Mouse (Mus musculus): Measurements from ENCODE around the gene Gm21970. TPM values are rescaled to one million over a fixed set of nuclear protein-coding genes. Genes with fewer than 3 reads are reported as not detected.
A peak's percentile ranks its signal among the peaks of the same experiment; 100 is the strongest.

Gm21970 gene
- polyA plus RNA-seq, 1 experiment from 2014 or later = not detected

- H3K9ac ChIP-seq = no peak overlapping the region
- WGBS = 52% methylated on average over 10 of the region's 10 CpGs
- no peaks in the 10 kb centered on the region for H3K36me3 ChIP-seq
- H3K4me3 ChIP-seq = no peak overlapping the region
- no peaks in the 10 kb centered on the region for H3K4me1 ChIP-seq
- H3K4me2 ChIP-seq (replicated peaks) = no peak overlapping the region
- H3K27ac ChIP-seq = no peak overlapping the region
- no peaks in the 10 kb centered on the region for H3K9me3 ChIP-seq (replicated peaks)
- no peak for ATAC-seq (ENCODE audit: low FRiP score)
- peaks cover 38% of the 10 kb centered on the region for H3K27me3 ChIP-seq
Measured at GRCm38 (mm10) chr16:91357526-91357900, 34.0 kb upstream of the Gm21970 start.

DNA sequence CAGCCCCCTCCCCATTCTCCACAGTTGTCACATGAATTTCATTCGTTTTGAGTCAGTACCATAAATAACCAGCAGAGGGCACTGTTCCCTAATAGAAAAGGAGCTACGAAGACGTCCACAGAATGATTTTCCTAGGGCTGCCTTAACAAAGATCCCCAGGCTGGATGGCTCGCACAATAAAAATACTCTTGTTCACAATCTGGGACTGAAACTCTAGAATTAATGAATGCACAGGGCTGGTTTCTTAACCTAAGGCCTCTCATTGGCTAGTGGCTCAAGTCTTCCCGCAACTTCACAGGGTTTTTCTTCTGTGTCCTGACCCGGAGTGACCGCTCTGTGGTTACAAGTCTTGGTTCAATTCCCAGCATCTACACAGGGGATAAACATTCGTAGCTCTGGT lies 33.0 kb upstream of the Gm21970 start:
- Histone ChIP-seq H3K27me3 (peaks cover 28% of the 10 kb centered on the region), H3K36me3 (no peaks in the 10 kb centered on the region), H3K4me2 (replicated peaks) (no peak overlapping the region), H3K9me3 (replicated peaks) (no peaks in the 10 kb centered on the region), H3K4me1 (no peaks in the 10 kb centered on the region), H3K27ac (no peak overlapping the region), H3K9ac (no peak overlapping the region), H3K4me3 (no peak overlapping the region)
- 37% methylated on average over 8 of the region's 8 CpGs for WGBS
- ATAC-seq (ENCODE audit: low FRiP score) = no peak

GRCm38 (mm10) chr16:91359531-91359930 lies 32.0 kb upstream of the Gm21970 start:
- 86% methylated on average over 13 of the region's 13 CpGs for WGBS

GRCm38 (mm10) chr16:91360162-91360561 lies 31.4 kb upstream of the Gm21970 start:
- H3K27me3 ChIP-seq = peaks cover 14% of the 10 kb centered on the region
- no peak for ATAC-seq (ENCODE audit: low FRiP score)

More at GRCm38 (mm10) chr16:91359531-91359930, 32.0 kb upstream of the Gm21970 start:
- Histone ChIP-seq H3K4me3 (no peak overlapping the region), H3K9ac (no peak overlapping the region), H3K4me1 (no peaks in the 10 kb centered on the region), H3K27me3 (peaks cover 18% of the 10 kb centered on the region), H3K36me3 (no peaks in the 10 kb centered on the region), H3K9me3 (replicated peaks) (no peaks in the 10 kb centered on the region), H3K27ac (no peak overlapping the region), H3K4me2 (replicated peaks) (no peak overlapping the region)
- ATAC-seq (ENCODE audit: low FRiP score) = no peak

GRCm38 (mm10) chr16:91362006-91362405 lies 29.5 kb upstream of the Gm21970 start:
- Histone ChIP-seq H3K9ac (no peak overlapping the region), H3K36me3 (no peaks in the 10 kb centered on the region), H3K4me1 (no peaks in the 10 kb centered on the region), H3K4me2 (replicated peaks) (no peak overlapping the region), H3K27ac (no peak overlapping the region), H3K4me3 (no peak overlapping the region), H3K9me3 (replicated peaks) (no peaks in the 10 kb centered on the region), H3K27me3 (peaks cover 9% of the 10 kb centered on the region; the same call in 1 of the 2 replicates)
- ATAC-seq (ENCODE audit: low FRiP score) = no peak
- 69% methylated on average over 2 of the region's 2 CpGs for WGBS

More at GRCm38 (mm10) chr16:91360162-91360561, 31.4 kb upstream of the Gm21970 start:
- Histone ChIP-seq H3K4me3 (no peak overlapping the region), H3K9me3 (replicated peaks) (no peaks in the 10 kb centered on the region), H3K27ac (no peak overlapping the region), H3K36me3 (no peaks in the 10 kb centered on the region), H3K4me1 (no peaks in the 10 kb centered on the region), H3K4me2 (replicated peaks) (no peak overlapping the region), H3K9ac (no peak overlapping the region)
- WGBS = 60% methylated on average over 3 of the region's 3 CpGs

GRCm38 (mm10) chr16:91362616-91363272 lies 28.8 kb upstream of the Gm21970 start:
- Histone ChIP-seq H3K4me1 (no peaks in the 10 kb centered on the region), H3K4me3 (no peak overlapping the region), H3K27me3 (peaks cover 6% of the 10 kb centered on the region; the same call in 1 of the 2 replicates), H3K9ac (no peak overlapping the region), H3K4me2 (replicated peaks) (no peak overlapping the region), H3K36me3 (no peaks in the 10 kb centered on the region), H3K27ac (no peak overlapping the region), H3K9me3 (replicated peaks) (no peaks in the 10 kb centered on the region)
- ATAC-seq (ENCODE audit: low FRiP score) = no peak
- WGBS = 70% methylated on average over 12 of the region's 12 CpGs

- Histone ChIP-seq H3K27ac (no peak overlapping the region), H3K9me3 (replicated peaks) (no peaks in the 10 kb centered on the region)
- 27% methylated on average over 3 of the region's 3 CpGs for WGBS
Measured at GRCm38 (mm10) chr16:91363483-91363882, 28.0 kb upstream of the Gm21970 start.

DNA sequence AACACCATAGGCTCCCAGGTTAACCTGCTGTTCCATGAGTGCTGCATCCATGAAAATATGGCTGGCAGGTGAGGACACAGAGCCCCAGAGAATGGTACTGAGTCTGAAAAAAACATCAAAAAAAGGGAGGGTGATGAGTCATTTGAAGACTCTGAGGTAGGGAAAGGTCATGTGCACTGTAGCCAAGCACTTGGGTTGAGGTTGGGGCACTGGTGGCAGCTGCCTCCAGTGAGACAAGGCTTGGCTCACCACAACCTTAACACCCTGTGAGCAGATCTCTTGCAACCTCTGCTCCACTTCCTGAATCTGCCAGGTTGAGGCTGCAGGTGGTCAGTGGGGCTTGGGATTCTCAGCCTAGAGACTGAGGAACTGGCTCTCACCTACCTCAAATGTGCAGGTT lies 25.0 kb upstream of the Gm21970 start:
- no peak overlapping the region for H3K27ac ChIP-seq
- no peak overlapping the region for H3K9ac ChIP-seq
- 0 out of 2 replicates have a peak, but pooled peaks cover under 1% of the 10 kb centered on the region for H3K27me3 ChIP-seq
- H3K4me3 ChIP-seq = no peak overlapping the region
- H3K4me1 ChIP-seq = no peaks in the 10 kb centered on the region
- no peak for ATAC-seq (ENCODE audit: low FRiP score)
- no peaks in the 10 kb centered on the region for H3K9me3 ChIP-seq (replicated peaks)
- H3K36me3 ChIP-seq = no peaks in the 10 kb centered on the region
- no peak overlapping the region for H3K4me2 ChIP-seq (replicated peaks)

More at GRCm38 (mm10) chr16:91363483-91363882, 28.0 kb upstream of the Gm21970 start:
- Histone ChIP-seq H3K4me2 (replicated peaks) (no peak overlapping the region), H3K9ac (no peak overlapping the region), H3K27me3 (0 out of 2 replicates have a peak, but pooled peaks cover 3% of the 10 kb centered on the region), H3K36me3 (no peaks in the 10 kb centered on the region), H3K4me1 (no peaks in the 10 kb centered on the region), H3K4me3 (no peak overlapping the region)
- no peak for ATAC-seq (ENCODE audit: low FRiP score)

- H3K27me3 ChIP-seq = no peaks in the 10 kb centered on the region
- no peak overlapping the region for H3K9ac ChIP-seq
- WGBS = 83% methylated on average over 2 of the region's 2 CpGs
- H3K4me1 ChIP-seq = no peaks in the 10 kb centered on the region
- no peaks in the 10 kb centered on the region for H3K9me3 ChIP-seq (replicated peaks)
- H3K27ac ChIP-seq = no peak overlapping the region
- H3K36me3 ChIP-seq = no peaks in the 10 kb centered on the region
- H3K4me2 ChIP-seq (replicated peaks) = no peak overlapping the region
- no peak for ATAC-seq (ENCODE audit: low FRiP score)
- H3K4me3 ChIP-seq = no peak overlapping the region
Measured at GRCm38 (mm10) chr16:91367066-91367465, 24.5 kb upstream of the Gm21970 start.

GRCm38 (mm10) chr16:91372577-91373472 lies 18.7 kb upstream of the Gm21970 start, which contains the start of gene Ifnar2:
Gene Ifnar2, plus strand, starts transcription at chr16:91372783.
- Histone ChIP-seq H3K4me1 (peaks cover 14% of the 10 kb centered on the region), H3K9me3 (replicated peaks) (no peaks in the 10 kb centered on the region), H3K4me3 (peak within 1 kb of the TSS; percentile 77), H3K4me2 (replicated peaks) (peak within 1 kb of the TSS; percentile 76), H3K27ac (peak within 1 kb of the TSS; percentile 95), H3K27me3 (no peaks in the 10 kb centered on the region), H3K9ac (peak within 1 kb of the TSS; percentile 87), H3K36me3 (no peaks in the 10 kb centered on the region)
- WGBS = under 1% methylated on average over 57 of the region's 62 CpGs
- peak; percentile 91 for ATAC-seq (ENCODE audit: low FRiP score)

GRCm38 (mm10) chr16:91373473-91374252 lies 17.9 kb upstream of the Gm21970 start:
- Histone ChIP-seq H3K27ac (peak overlapping the region; percentile 95), H3K36me3 (no peaks in the 10 kb centered on the region), H3K4me1 (peaks cover 15% of the 10 kb centered on the region), H3K27me3 (no peaks in the 10 kb centered on the region), H3K9me3 (replicated peaks) (no peaks in the 10 kb centered on the region), H3K4me2 (replicated peaks) (peak overlapping the region; percentile 76), H3K4me3 (peak overlapping the region; percentile 77), H3K9ac (peak overlapping the region; percentile 87)
- ATAC-seq (ENCODE audit: low FRiP score) = no peak; the same call in 1 of the 2 replicates
- WGBS = 45% methylated on average over 13 of the region's 13 CpGs

DNA sequence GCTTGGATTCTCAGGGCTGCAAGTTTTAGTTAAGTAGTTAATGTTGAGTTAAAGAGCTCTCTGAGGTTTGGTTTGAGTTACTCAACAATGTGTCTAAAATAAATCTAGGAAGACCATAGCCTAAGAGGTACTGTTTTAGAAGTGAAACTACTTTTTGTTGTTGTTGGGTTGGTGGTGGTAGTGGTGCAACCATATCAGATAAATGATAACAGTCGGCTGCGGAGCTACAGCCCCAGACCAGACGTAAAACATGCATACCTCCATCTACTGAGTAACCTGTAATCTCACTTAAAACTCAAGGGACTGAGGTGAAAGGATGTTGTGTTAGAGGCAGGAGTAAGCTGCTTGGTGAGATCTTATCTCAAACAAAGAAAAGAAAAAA lies 17.3 kb upstream of the Gm21970 start:
- Histone ChIP-seq H3K4me2 (replicated peaks) (no peak overlapping the region), H3K27me3 (no peaks in the 10 kb centered on the region), H3K36me3 (no peaks in the 10 kb centered on the region), H3K4me1 (peaks cover 19% of the 10 kb centered on the region), H3K4me3 (no peak overlapping the region), H3K27ac (no peak overlapping the region), H3K9ac (no peak overlapping the region), H3K9me3 (replicated peaks) (no peaks in the 10 kb centered on the region)
- ATAC-seq (ENCODE audit: low FRiP score) = no peak
- 91% methylated on average over 3 of the region's 3 CpGs for WGBS

All from hindbrain, embryonic 12.5 days (tissue).